Mouse (Mus musculus): Measurements from ENCODE around the gene Pear1. TPM values are rescaled to one million over a fixed set of nuclear protein-coding genes. Genes with fewer than 3 reads are reported as not detected.
A peak's percentile ranks its signal among the peaks of the same experiment; 100 is the strongest.

Pear1 gene
- total RNA-seq, 1 experiment = 1.8 TPM

DNA sequence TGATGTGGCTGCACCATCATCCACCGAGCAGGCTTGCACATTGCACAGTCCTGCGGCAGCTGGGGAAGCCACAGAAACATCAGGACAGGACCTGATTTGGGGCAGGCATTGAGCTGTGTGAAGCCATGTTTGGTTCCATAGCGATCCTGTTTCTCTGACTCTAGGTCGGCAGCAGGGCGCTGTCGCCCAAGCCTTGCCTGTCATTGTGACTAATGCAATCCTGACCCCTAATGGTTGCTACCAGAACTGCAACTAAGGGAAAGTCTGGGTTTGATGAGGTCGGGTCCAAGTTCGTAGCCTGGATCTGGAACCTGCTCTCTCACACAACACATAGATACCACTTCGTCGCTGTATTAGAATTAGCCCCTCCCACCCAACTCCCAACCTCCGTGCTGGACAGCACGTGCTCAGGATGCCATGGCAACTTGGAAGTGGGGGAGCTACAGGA, 7.4 kb downstream of the Pear1 start:
- Histone ChIP-seq H3K27ac (ENCODE audit: insufficient read depth, low read depth, low read length, poor library complexity, severe bottlenecking) (no peak overlapping the region), H3K36me3 (ENCODE audit: control insufficient read depth, insufficient read depth, low read length, poor library complexity, severe bottlenecking) (no peaks in the 10 kb centered on the region), H3K9ac (ENCODE audit: insufficient read depth, low read depth, low read length, poor library complexity, severe bottlenecking) (peak overlapping the region; percentile 34; the same call in 1 of the 2 replicates), H3K9me3 (ENCODE audit: control insufficient read depth, insufficient read depth, low read depth, low read length) (no peaks in the 10 kb centered on the region), H3K4me1 (ENCODE audit: control insufficient read depth in 2 of 2, insufficient read depth in 2 of 2, low read length in 2 of 2, poor library complexity in 1 of 2) (peaks cover 0 to 4% of the 10 kb centered on the region in 2 experiments; a peak in 1 of 4 replicates), H3K4me3 (ENCODE audit: insufficient read depth in 1 of 2, low read depth in 1 of 2, low read length in 2 of 2, poor library complexity in 1 of 2, severe bottlenecking in 1 of 2) (no peak overlapping the region)
- peak; percentile 94 for DNase-seq (ENCODE audit: low read depth, low spot score)
- in situ Hi-C loops (cut with MboI; ENCODE audit: low sequenced_read_pairs in 2 of 2, unreplicated experiment in 2 of 2) = no loop called here
- TF ChIP-seq CHD2 (IDR thresholded peaks at IDR 0.05; ENCODE audit: low read depth, low read length) (no peak), ZNF384 (IDR thresholded peaks at IDR 0.05; ENCODE audit: low read depth, low read length) (no peak), HCFC1 (IDR thresholded peaks at IDR 0.05; ENCODE audit: borderline replicate concordance, insufficient read depth, low read length) (no peak), ZC3H11A (IDR thresholded peaks at IDR 0.05; ENCODE audit: borderline replicate concordance, low read depth, low read length) (no peak; the same call in 1 of the 2 replicates), MAFK (IDR thresholded peaks at IDR 0.05; ENCODE audit: insufficient read depth, low read depth, low read length) (no peak)

- Histone ChIP-seq H3K4me1 (ENCODE audit: control insufficient read depth in 2 of 2, insufficient read depth in 2 of 2, low read length in 2 of 2, poor library complexity in 1 of 2) (peaks cover 0 to 4% of the 10 kb centered on the region in 2 experiments; a peak in 1 of 4 replicates), H3K36me3 (ENCODE audit: control insufficient read depth, insufficient read depth, low read length, poor library complexity, severe bottlenecking) (no peaks in the 10 kb centered on the region), H3K9me3 (ENCODE audit: control insufficient read depth, insufficient read depth, low read depth, low read length) (no peaks in the 10 kb centered on the region), H3K27ac (ENCODE audit: insufficient read depth, low read depth, low read length, poor library complexity, severe bottlenecking) (no peak overlapping the region), H3K4me3 (ENCODE audit: insufficient read depth in 1 of 2, low read depth in 1 of 2, low read length in 2 of 2, poor library complexity in 1 of 2, severe bottlenecking in 1 of 2) (no peak overlapping the region), H3K9ac (ENCODE audit: insufficient read depth, low read depth, low read length, poor library complexity, severe bottlenecking) (peak overlapping the region; percentile 34; the same call in 1 of the 2 replicates)
- no peak for DNase-seq (ENCODE audit: low read depth, low spot score)
- TF ChIP-seq ZNF384 (IDR thresholded peaks at IDR 0.05; ENCODE audit: low read depth, low read length) (no peak), ZC3H11A (IDR thresholded peaks at IDR 0.05; ENCODE audit: borderline replicate concordance, low read depth, low read length) (no peak), MAFK (IDR thresholded peaks at IDR 0.05; ENCODE audit: insufficient read depth, low read depth, low read length) (no peak), CHD2 (IDR thresholded peaks at IDR 0.05; ENCODE audit: low read depth, low read length) (no peak), HCFC1 (IDR thresholded peaks at IDR 0.05; ENCODE audit: borderline replicate concordance, insufficient read depth, low read length) (no peak)
- in situ Hi-C loops (cut with MboI; ENCODE audit: low sequenced_read_pairs in 2 of 2, unreplicated experiment in 2 of 2) = no loop called here
Measured at GRCm38 (mm10) chr3:87816166-87816565, 7.9 kb downstream of the Pear1 start.

- Histone ChIP-seq H3K4me1 (ENCODE audit: control insufficient read depth in 2 of 2, insufficient read depth in 2 of 2, low read length in 2 of 2, poor library complexity in 1 of 2) (peaks cover 0 to 7% of the 10 kb centered on the region in 2 experiments; a peak in 1 of 4 replicates), H3K9ac (ENCODE audit: insufficient read depth, low read depth, low read length, poor library complexity, severe bottlenecking) (no peak overlapping the region), H3K27ac (ENCODE audit: insufficient read depth, low read depth, low read length, poor library complexity, severe bottlenecking) (no peak overlapping the region), H3K9me3 (ENCODE audit: control insufficient read depth, insufficient read depth, low read depth, low read length) (no peaks in the 10 kb centered on the region), H3K36me3 (ENCODE audit: control insufficient read depth, insufficient read depth, low read length, poor library complexity, severe bottlenecking) (no peaks in the 10 kb centered on the region), H3K4me3 (ENCODE audit: insufficient read depth in 1 of 2, low read depth in 1 of 2, low read length in 2 of 2, poor library complexity in 1 of 2, severe bottlenecking in 1 of 2) (no peak overlapping the region)
- in situ Hi-C loops (cut with MboI; ENCODE audit: low sequenced_read_pairs in 2 of 2, unreplicated experiment in 2 of 2) = no loop called here
- no peak for DNase-seq (ENCODE audit: low read depth, low spot score)
- no peak for TF ChIP-seq HCFC1 (IDR thresholded peaks at IDR 0.05; ENCODE audit: borderline replicate concordance, insufficient read depth, low read length)
Measured at GRCm38 (mm10) chr3:87812873-87813272, 11.2 kb downstream of the Pear1 start.

GRCm38 (mm10) chr3:87812413-87812812, 11.7 kb downstream of the Pear1 start:
- TF ChIP-seq HCFC1 (IDR thresholded peaks at IDR 0.05; ENCODE audit: borderline replicate concordance, insufficient read depth, low read length) = no peak
- no peak for TF ChIP-seq CHD2 (IDR thresholded peaks at IDR 0.05; ENCODE audit: low read depth, low read length)
- TF ChIP-seq ZNF384 (IDR thresholded peaks at IDR 0.05; ENCODE audit: low read depth, low read length) = no peak
- TF ChIP-seq MAFK (IDR thresholded peaks at IDR 0.05; ENCODE audit: insufficient read depth, low read depth, low read length) = no peak
- TF ChIP-seq ZC3H11A (IDR thresholded peaks at IDR 0.05; ENCODE audit: borderline replicate concordance, low read depth, low read length) = no peak

DNA sequence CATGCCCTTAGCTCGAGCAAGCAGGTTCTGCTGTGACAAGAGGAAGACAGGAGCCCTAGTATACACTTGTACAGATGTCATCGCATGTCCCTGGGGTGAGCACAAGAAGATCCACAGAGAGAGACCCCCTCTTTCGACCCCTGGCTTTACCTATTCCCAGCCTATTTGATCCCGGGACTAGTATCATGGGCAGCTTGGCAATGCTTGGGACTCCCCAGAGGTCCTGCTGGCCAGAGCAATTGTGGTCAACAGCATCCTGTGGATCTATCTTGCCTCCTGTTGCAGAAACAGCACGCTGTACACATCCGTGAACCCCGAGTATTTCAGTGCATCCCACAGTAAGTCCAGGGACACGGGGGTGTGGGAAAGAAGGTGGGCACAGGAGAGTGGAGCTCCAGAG, 12.8 kb downstream of the Pear1 start:
- Histone ChIP-seq H3K9ac (ENCODE audit: insufficient read depth, low read depth, low read length, poor library complexity, severe bottlenecking) (no peak overlapping the region), H3K9me3 (ENCODE audit: control insufficient read depth, insufficient read depth, low read depth, low read length) (no peaks in the 10 kb centered on the region)
- in situ Hi-C loops (cut with MboI; ENCODE audit: low sequenced_read_pairs in 2 of 2, unreplicated experiment in 2 of 2) = no loop called here

More at GRCm38 (mm10) chr3:87812413-87812812, 11.7 kb downstream of the Pear1 start:
- DNase-seq (ENCODE audit: low read depth, low spot score) = no peak
- no peak overlapping the region for H3K4me3 ChIP-seq (ENCODE audit: insufficient read depth in 1 of 2, low read depth in 1 of 2, low read length in 2 of 2, poor library complexity in 1 of 2, severe bottlenecking in 1 of 2)
- H3K36me3 ChIP-seq (ENCODE audit: control insufficient read depth, insufficient read depth, low read length, poor library complexity, severe bottlenecking) = no peaks in the 10 kb centered on the region
- in situ Hi-C loops (cut with MboI; ENCODE audit: low sequenced_read_pairs in 2 of 2, unreplicated experiment in 2 of 2) = no loop called here
- H3K9me3 ChIP-seq (ENCODE audit: control insufficient read depth, insufficient read depth, low read depth, low read length) = no peaks in the 10 kb centered on the region
- H3K9ac ChIP-seq (ENCODE audit: insufficient read depth, low read depth, low read length, poor library complexity, severe bottlenecking) = no peak overlapping the region
- H3K4me1 ChIP-seq (ENCODE audit: control insufficient read depth in 2 of 2, insufficient read depth in 2 of 2, low read length in 2 of 2, poor library complexity in 1 of 2) = peaks cover 0 to 7% of the 10 kb centered on the region in 2 experiments; a peak in 1 of 4 replicates
- H3K27ac ChIP-seq (ENCODE audit: insufficient read depth, low read depth, low read length, poor library complexity, severe bottlenecking) = no peak overlapping the region

More for the DNA sequence above, 12.8 kb downstream of the Pear1 start:
- no peak for TF ChIP-seq ZNF384 (IDR thresholded peaks at IDR 0.05; ENCODE audit: low read depth, low read length)
- no peak for TF ChIP-seq CHD2 (IDR thresholded peaks at IDR 0.05; ENCODE audit: low read depth, low read length)
- no peak for TF ChIP-seq MAFK (IDR thresholded peaks at IDR 0.05; ENCODE audit: insufficient read depth, low read depth, low read length)
- no peak for TF ChIP-seq HCFC1 (IDR thresholded peaks at IDR 0.05; ENCODE audit: borderline replicate concordance, insufficient read depth, low read length)
- no peak for TF ChIP-seq ZC3H11A (IDR thresholded peaks at IDR 0.05; ENCODE audit: borderline replicate concordance, low read depth, low read length)
- H3K27ac ChIP-seq (ENCODE audit: insufficient read depth, low read depth, low read length, poor library complexity, severe bottlenecking) = no peak overlapping the region
- DNase-seq (ENCODE audit: low read depth, low spot score) = no peak
- peaks cover 0 to 5% of the 10 kb centered on the region in 2 experiments; a peak in 1 of 4 replicates for H3K4me1 ChIP-seq (ENCODE audit: control insufficient read depth in 2 of 2, insufficient read depth in 2 of 2, low read length in 2 of 2, poor library complexity in 1 of 2)
- no peak overlapping the region for H3K4me3 ChIP-seq (ENCODE audit: insufficient read depth in 1 of 2, low read depth in 1 of 2, low read length in 2 of 2, poor library complexity in 1 of 2, severe bottlenecking in 1 of 2)
- H3K36me3 ChIP-seq (ENCODE audit: control insufficient read depth, insufficient read depth, low read length, poor library complexity, severe bottlenecking) = no peaks in the 10 kb centered on the region
